Mouse (Mus musculus) ES-E14 (cell line): ENCODE results near the gene Kcnt1.

Experiments used
- CHD2 ChIP-seq: IDR thresholded peaks from 2 replicates; pipeline ENCODE4 v1.6.1; 2014; ENCODE audit warnings: mild to moderate bottlenecking, low read depth, low read length, inconsistent platforms
- ZC3H11A ChIP-seq: IDR thresholded peaks from 2 replicates; pipeline ENCODE4 v1.6.1; 2012; ENCODE audit warnings: low read depth, mild to moderate bottlenecking, inconsistent platforms, low read length, borderline replicate concordance

DNA sequence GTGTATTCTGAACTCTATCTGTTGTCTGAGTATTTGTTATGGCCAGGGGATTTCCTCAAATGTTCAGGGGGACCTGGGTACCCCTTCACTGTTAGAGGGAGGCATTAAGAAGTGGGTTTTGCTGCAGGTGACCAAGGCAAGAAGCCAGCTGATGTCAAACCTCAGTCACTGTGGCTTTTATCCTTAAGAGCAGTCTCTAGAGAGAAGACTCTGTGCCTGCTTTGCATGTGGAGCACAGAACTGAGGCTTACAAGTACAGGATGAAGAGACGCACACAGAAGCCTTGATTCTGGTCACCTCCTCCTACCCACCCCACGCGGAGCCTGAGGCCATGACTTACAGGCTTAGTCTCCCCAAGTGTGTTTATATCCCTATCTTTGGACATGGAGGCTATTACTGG, 85.8 kb downstream of the Kcnt1 start:
- TF ChIP-seq CHD2, result no peak
- TF ChIP-seq ZC3H11A, result no peak
